Mouse (Mus musculus) intestine, embryonic 14.5 days (tissue): ENCODE data around the gene Sp3. TPM values are rescaled to one million over a fixed set of nuclear protein-coding genes. Genes with fewer than 3 reads are reported as not detected.

Experiments
- ATAC-seq: fragments of 200-750 bp; cut with Nextera tagmentation; replicated peaks from 2 replicates; pipeline ENCODE4 v1.8.0; 2017; ENCODE audit warnings: low read depth, moderate number of reproducible peaks, moderate TSS enrichment, moderate library complexity; ENCODE audit not compliant: low FRiP score, low TSS enrichment
- DNase-seq: peaks from one replicate; pipeline ENCODE4 v3.0.0-alpha.2; 2018; ENCODE audit warnings: low spot score
- H3K27ac ChIP-seq: fragments of 300-500 bp; sonication (generic); 2 replicates; pipeline ENCODE4 v1.5.1; 2014; ENCODE audit warnings: low read depth, mild to moderate bottlenecking, control low read depth
- H3K27me3 ChIP-seq: fragments of 300-500 bp; sonication (generic); replicated peaks from 2 replicates; pipeline ENCODE4 v1.6.1; 2014; ENCODE audit warnings: low read length, control low read depth; ENCODE audit not compliant: control insufficient read depth, insufficient read depth
- H3K36me3 ChIP-seq: fragments of 300-500 bp; sonication (generic); 2 replicates; pipeline ENCODE4 v1.6.1; 2014; ENCODE audit warnings: low read length, control low read depth; ENCODE audit not compliant: control insufficient read depth, insufficient read depth
- H3K4me1 ChIP-seq: fragments of 300-500 bp; sonication (generic); replicated peaks from 2 replicates; pipeline ENCODE4 v1.6.1; 2014; ENCODE audit warnings: low read length, control low read depth, mixed read lengths; ENCODE audit not compliant: control insufficient read depth, insufficient read depth
- H3K4me2 ChIP-seq: fragments of 300-500 bp; sonication (generic); 2 replicates; pipeline ENCODE4 v1.6.1; 2014; ENCODE audit warnings: low read length
- H3K4me3 ChIP-seq: fragments of 300-500 bp; sonication (generic); 2 replicates; pipeline ENCODE4 v1.5.1; 2014; ENCODE audit warnings: low read depth, low read length, control low read depth, mixed read lengths
- H3K9ac ChIP-seq: fragments of 300-500 bp; sonication (generic); 2 replicates; pipeline ENCODE4 v1.6.1; 2014; ENCODE audit warnings: mild to moderate bottlenecking, low read length
- H3K9me3 ChIP-seq: fragments of 300-500 bp; sonication (generic); 2 replicates; pipeline ENCODE4 v1.6.1; 2016; ENCODE audit warnings: low read length, control low read depth; ENCODE audit not compliant: control insufficient read depth
- WGBS: fragments of 180-500 bp; shearing (Covaris S2); extraction: QIAGEN DNeasy Blood & Tissue Kit; methylation state at CpG from one replicate; pipeline ENCODE4 v1.1.7; 2014; 5-methylcytosine and 5-hydroxymethylcytosine counted together
- polyA plus RNA-seq: library from polyadenylated mRNA; unstranded; fragments of >200 nt; fragmentation: Nextera tagmentation; extraction: Ambion mirVana; gene quantifications from 2 replicates; pipeline ENCODE4 v1.2.1, GENCODE M21; 2014

Sp3 gene
- polyA plus RNA-seq, 1 experiment from 2014 or later = 55.5 TPM

DNA sequence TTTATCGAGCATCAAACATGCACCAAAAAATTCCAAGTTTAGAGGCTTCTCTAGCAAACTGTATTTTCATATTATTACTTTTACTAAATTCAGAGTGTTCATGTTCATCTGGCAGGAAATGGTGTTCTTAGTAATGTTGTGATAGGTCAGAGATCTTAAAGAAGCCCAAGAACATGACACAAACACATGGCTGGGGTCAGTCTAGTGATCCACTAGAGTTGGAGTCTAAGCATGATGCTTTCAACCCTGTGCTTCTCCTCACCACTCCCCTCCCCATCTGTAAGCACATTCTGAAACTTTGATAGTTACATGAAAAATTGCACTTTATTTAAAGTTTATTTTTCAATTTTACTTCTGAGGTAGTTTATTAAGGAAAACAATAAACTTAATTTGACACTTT lies 3.0 kb downstream of the Sp3 start:
- peak overlapping the region; percentile 55 for H3K4me2 ChIP-seq
- H3K9me3 ChIP-seq = no peaks in the 10 kb centered on the region
- ATAC-seq (no peak), DNase-seq (no peak)
- no peak overlapping the region for H3K27ac ChIP-seq
- H3K9ac ChIP-seq = 0 out of 2 replicates have a peak overlapping the region, but pooled peaks have one; percentile 1
- no peaks in the 10 kb centered on the region for H3K27me3 ChIP-seq
- peak overlapping the region; percentile 31; the same call in 1 of the 2 replicates for H3K4me3 ChIP-seq
- 0 out of 2 replicates have a peak, but pooled peaks cover 8% of the 10 kb centered on the region for H3K36me3 ChIP-seq
- WGBS = 69% methylated on average over 1 of the region's 1 CpGs
- peaks cover 17% of the 10 kb centered on the region for H3K4me1 ChIP-seq

DNA sequence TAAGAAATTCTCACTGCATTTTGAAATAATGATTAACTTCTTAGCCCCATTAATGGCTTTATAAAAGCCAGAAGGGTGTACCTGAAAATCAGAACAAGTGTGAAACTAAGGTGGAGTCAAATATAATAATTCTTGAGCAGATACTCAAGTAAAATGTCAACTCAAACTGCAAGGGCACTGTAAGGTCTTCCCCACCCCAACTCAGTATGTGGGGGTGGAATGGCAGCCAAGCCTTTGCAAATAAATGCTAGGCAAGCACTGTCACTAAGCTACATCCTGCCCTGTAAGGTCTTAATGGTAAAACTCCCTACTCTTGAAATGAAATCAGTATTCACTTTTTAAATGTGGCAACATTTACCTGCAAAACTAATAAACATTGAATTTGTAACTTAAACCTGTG lies 4.2 kb downstream of the Sp3 start:
- ATAC-seq (no peak), DNase-seq (no peak)
- H3K9ac ChIP-seq = no peak overlapping the region
- H3K9me3 ChIP-seq = no peaks in the 10 kb centered on the region
- no peak overlapping the region for H3K4me3 ChIP-seq
- no peaks in the 10 kb centered on the region for H3K27me3 ChIP-seq
- H3K4me1 ChIP-seq = peaks cover 17% of the 10 kb centered on the region
- peaks cover 18% of the 10 kb centered on the region for H3K36me3 ChIP-seq
- no peak overlapping the region for H3K27ac ChIP-seq
- no peak overlapping the region; the same call in 1 of the 2 replicates for H3K4me2 ChIP-seq

DNA sequence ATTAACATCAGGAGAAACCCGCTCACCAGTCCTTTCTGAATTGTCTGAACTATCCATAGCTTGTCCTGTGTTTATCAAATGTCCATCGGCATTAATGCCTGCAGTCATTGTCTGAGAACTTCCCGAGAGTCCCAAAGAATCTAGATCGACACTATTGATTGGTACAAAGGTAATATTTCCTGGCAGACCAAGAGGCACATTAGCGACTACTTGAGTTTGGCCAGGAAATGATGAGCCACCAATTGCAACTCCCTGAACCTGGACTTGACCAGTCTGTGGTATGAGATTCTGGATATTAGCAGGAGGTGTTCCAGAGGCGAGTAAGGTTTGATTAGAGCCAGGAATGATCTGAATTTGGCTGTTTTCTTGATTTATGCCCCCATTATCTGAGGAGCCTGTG lies 9.4 kb downstream of the Sp3 start:
- 90% methylated on average over 6 of the region's 6 CpGs for WGBS
- H3K9me3 ChIP-seq = no peaks in the 10 kb centered on the region
- no peak for DNase-seq
- peaks cover 8% of the 10 kb centered on the region for H3K4me1 ChIP-seq
- H3K36me3 ChIP-seq = peaks cover 54% of the 10 kb centered on the region
- H3K27ac ChIP-seq = no peak overlapping the region
- no peak overlapping the region for H3K9ac ChIP-seq
- H3K4me2 ChIP-seq = no peak overlapping the region
- no peak overlapping the region for H3K4me3 ChIP-seq
- no peaks in the 10 kb centered on the region for H3K27me3 ChIP-seq
- ATAC-seq = no peak

DNA sequence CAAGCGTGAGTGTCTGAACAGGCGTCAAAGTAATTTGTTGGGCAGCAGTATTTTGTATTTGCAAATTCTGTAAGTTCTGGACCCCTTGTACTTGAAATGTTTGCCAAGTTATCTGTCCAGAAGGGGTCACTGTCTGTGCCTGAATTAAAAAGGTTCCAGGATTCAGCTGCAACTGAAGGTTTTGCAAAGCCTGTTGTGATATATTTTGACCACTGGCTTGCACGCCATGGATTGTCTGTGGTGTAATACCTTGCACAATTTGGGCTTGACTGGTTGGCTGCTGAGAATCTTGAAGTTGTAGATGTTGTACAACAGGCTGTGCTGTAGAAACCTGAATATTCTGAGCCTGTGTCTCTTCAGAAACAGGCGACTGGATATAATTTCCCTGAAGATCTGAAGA lies 9.9 kb downstream of the Sp3 start:
- DNase-seq (no peak), ATAC-seq (no peak)
- Histone ChIP-seq H3K27me3 (no peaks in the 10 kb centered on the region), H3K27ac (no peak overlapping the region), H3K4me3 (no peak overlapping the region), H3K4me1 (peaks cover 6% of the 10 kb centered on the region; the same call in 1 of the 2 replicates), H3K9ac (no peak overlapping the region), H3K9me3 (no peaks in the 10 kb centered on the region), H3K36me3 (peaks cover 49% of the 10 kb centered on the region), H3K4me2 (no peak overlapping the region)
- WGBS = 92% methylated on average over 4 of the region's 4 CpGs

DNA sequence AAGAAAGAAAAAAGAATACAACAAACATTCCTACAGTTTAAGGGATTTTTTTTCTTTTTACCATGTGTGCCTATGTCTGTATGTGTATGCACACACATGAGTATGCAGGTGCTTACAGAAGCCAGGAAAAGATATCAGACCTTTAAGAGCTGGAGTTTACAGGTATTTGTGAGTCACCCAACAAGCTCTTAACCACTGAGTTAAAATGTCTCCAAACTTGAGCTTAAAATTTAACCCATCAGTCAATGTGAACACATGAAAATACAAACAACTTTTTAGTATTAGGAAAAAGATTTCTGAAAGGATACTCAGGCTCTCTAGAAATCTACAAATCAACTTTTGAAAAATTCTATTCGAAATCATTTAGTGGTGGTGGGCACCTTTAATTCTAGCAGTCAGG lies 11.7 kb downstream of the Sp3 start:
- no peak overlapping the region for H3K27ac ChIP-seq
- no peak overlapping the region for H3K4me2 ChIP-seq
- ATAC-seq (no peak), DNase-seq (no peak)
- no peaks in the 10 kb centered on the region for H3K9me3 ChIP-seq
- H3K27me3 ChIP-seq = no peaks in the 10 kb centered on the region
- H3K4me1 ChIP-seq = no peaks in the 10 kb centered on the region
- WGBS = 92% methylated on average over 1 of the region's 1 CpGs
- H3K4me3 ChIP-seq = no peak overlapping the region
- H3K36me3 ChIP-seq = peaks cover 55% of the 10 kb centered on the region
- no peak overlapping the region for H3K9ac ChIP-seq

DNA sequence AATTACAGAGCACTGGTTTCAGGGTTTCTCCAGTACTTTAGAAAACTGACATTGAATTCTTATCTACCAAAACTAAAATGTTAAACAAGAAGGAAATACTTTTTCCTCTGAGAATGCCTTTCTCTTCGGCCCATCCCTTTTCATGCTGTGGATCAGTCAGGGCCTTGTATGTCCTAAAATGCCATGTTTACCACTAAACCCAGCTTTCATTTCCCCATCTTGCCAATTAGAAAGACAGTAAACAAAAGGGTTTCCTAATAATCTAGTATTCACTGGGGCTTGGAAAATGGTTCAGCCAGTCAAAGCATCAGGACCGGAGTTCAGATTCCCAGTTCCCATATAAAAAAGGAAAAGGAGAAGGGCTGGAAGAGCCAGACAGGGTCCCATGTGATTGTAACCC lies 14.8 kb downstream of the Sp3 start:
- H3K4me1 ChIP-seq = no peaks in the 10 kb centered on the region
- no peak for ATAC-seq
- WGBS = 86% methylated on average over 2 of the region's 2 CpGs

DNA sequence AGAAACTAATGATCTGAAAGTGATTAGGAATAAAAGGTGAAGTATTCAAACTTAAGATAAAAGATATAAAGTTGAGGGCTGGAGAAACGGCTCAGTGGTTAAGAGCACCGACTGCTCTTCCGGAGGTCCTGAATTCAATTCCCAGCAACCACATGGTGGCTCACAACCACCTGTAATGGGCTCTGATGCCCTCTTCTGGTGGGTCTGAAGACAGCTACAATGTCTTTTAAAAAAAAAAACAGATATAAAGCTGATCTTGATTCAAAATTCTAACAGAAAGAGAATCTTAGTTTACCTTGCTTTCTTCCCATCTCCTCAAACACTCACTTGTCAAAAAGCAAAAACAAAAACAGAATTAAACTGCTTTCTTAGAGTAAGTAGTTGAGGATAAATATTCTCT lies 23.8 kb downstream of the Sp3 start:
- no peak for ATAC-seq
- Histone ChIP-seq H3K4me1 (no peaks in the 10 kb centered on the region), H3K27ac (no peak overlapping the region), H3K36me3 (peaks cover 52% of the 10 kb centered on the region), H3K9me3 (no peaks in the 10 kb centered on the region), H3K4me3 (no peak overlapping the region), H3K9ac (no peak overlapping the region), H3K4me2 (no peak overlapping the region), H3K27me3 (no peaks in the 10 kb centered on the region)
- no peak for DNase-seq
- WGBS = 93% methylated on average over 3 of the region's 3 CpGs

More for the DNA sequence above, 14.8 kb downstream of the Sp3 start:
- no peaks in the 10 kb centered on the region for H3K9me3 ChIP-seq
- no peak for DNase-seq
- no peak overlapping the region for H3K4me2 ChIP-seq
- H3K4me3 ChIP-seq = no peak overlapping the region
- H3K36me3 ChIP-seq = peaks cover 58% of the 10 kb centered on the region
- H3K27ac ChIP-seq = no peak overlapping the region
- no peak overlapping the region for H3K9ac ChIP-seq
- no peaks in the 10 kb centered on the region for H3K27me3 ChIP-seq

DNA sequence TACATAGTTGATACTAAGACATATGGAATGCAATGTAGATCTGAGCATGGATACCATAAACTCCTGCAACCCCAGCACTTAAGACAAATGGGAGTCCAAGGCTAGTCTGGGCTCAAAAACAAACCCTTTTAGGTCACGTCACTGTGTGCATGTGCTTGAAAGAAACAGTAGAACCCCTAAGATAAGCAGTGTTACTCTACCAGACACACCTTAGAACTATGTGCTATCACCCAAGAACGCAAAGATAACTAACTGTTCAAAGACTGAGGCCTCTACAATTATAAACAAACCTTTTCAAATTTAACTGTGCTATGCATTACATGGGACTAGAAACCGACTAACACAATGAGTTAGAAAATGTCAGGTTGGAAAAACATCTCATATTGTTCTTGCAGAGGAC lies 27.3 kb downstream of the Sp3 start:
- no peak for DNase-seq

DNA sequence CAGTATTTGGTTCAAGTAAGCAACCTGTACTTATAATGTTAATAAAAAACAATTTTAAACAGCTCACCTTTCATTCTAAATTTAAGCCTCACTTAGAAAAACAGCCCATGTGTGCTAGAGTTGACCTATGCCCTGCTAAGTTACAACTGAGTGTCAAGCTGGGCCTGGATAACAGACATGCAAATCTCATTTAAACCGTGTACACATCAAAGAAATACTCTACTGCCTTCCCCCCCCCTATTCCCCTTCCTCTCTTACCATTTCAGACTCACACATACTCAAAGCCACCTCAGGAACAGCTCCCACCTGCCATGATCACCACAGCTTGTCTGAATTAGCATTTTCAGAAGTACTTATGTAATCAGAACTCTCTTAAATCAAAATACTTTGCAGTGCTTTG lies 44.3 kb downstream of the Sp3 start:
- 16% methylated on average over 1 of the region's 1 CpGs for WGBS
- Histone ChIP-seq H3K4me3 (no peak overlapping the region), H3K9me3 (no peaks in the 10 kb centered on the region), H3K27ac (no peak overlapping the region), H3K36me3 (peaks cover 44% of the 10 kb centered on the region), H3K4me1 (no peaks in the 10 kb centered on the region), H3K9ac (no peak overlapping the region), H3K27me3 (no peaks in the 10 kb centered on the region), H3K4me2 (no peak overlapping the region)
- ATAC-seq (no peak), DNase-seq (no peak)

More for the DNA sequence above, 27.3 kb downstream of the Sp3 start:
- ATAC-seq = no peak
- 93% methylated on average over 3 of the region's 3 CpGs for WGBS
- H3K9me3 ChIP-seq = no peaks in the 10 kb centered on the region
- H3K9ac ChIP-seq = no peak overlapping the region
- H3K36me3 ChIP-seq = peaks cover 29% of the 10 kb centered on the region
- no peaks in the 10 kb centered on the region for H3K27me3 ChIP-seq
- no peak overlapping the region for H3K4me3 ChIP-seq
- no peaks in the 10 kb centered on the region for H3K4me1 ChIP-seq
- no peak overlapping the region for H3K27ac ChIP-seq
- no peak overlapping the region for H3K4me2 ChIP-seq
